Mouse (Mus musculus): ENCODE results near the gene Rpain. TPM values are rescaled to one million over a fixed set of nuclear protein-coding genes. Genes with fewer than 3 reads are reported as not detected.

Gene Rpain
- polyA plus RNA-seq (2017; shearing (Covaris generic)): 10 to 100 TPM; 60.7 to 75.8 (median 72.5) TPM

GRCm38 (mm10) chr11:70969821-70970559 is at the start of gene Rpain, which contains the start of gene Nup88:
Rpain (plus strand) TSS chr11:70970213.
Nup88 (minus strand) TSS chr11:70969973.
- ATAC-seq: peak; percentile 96

- no peak for ATAC-seq
Measured at GRCm38 (mm10) chr11:70931461-70931860, 38.6 kb upstream of the Rpain start.

DNA sequence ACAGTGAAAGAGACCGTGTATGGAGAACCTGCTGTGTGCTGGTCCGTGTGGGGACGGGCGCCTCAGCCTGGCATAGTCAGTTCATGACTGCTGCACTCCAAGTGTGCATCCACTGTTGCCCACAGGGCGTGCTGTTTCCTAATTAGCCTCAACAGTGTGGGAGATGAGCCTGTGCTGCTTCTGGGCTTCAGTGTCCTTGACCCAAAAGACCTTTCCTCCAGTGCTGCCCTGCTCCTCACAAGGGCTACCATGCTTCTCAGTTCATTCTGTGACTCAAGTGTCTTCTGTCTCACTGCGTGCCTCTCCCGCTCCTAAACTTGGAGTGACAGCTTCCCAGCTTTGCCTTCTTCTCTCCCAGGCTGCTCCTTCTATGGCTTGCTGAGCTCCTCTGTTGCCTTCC is 34.7 kb upstream of the Rpain start:
- no peak for ATAC-seq

DNA sequence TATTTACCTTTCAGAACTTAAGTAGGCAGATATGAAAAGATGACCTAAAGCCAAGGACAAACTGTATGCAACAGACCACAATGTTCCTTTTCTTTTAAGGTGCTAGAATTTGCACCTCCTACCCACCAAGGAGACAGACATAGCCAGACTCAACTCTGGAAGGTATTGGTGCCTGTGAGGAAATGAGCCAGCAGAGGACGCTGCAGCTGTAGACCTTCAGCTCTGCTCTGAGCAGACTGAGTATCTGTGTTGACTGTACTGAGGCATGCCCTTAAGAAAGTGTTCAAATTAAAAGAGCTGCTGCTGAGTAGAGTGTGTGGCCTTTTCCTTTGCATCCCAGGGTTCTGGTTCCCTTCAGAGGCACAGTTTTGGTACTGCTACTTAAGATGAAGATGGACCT is 27.4 kb upstream of the Rpain start:
- no peak for ATAC-seq

DNA sequence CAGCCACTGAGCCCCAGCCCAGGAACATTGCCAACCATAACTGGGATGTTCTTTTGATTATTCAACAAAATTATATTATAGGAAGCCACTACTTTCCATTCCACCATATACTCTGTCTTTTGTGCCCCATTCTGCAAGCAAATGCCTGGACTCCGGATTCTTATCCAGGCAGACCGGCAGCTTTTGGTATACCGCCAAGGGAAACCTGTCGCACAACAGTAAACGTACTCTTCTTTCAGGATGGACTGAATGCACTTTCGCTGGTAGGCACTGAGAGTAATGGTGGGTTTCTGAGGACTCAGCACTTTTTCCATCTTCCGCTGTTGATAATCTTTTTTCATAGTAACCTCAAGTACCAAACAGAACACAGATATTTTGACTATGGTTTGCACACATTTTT is 26.4 kb upstream of the Rpain start:
- ATAC-seq: no peak

DNA sequence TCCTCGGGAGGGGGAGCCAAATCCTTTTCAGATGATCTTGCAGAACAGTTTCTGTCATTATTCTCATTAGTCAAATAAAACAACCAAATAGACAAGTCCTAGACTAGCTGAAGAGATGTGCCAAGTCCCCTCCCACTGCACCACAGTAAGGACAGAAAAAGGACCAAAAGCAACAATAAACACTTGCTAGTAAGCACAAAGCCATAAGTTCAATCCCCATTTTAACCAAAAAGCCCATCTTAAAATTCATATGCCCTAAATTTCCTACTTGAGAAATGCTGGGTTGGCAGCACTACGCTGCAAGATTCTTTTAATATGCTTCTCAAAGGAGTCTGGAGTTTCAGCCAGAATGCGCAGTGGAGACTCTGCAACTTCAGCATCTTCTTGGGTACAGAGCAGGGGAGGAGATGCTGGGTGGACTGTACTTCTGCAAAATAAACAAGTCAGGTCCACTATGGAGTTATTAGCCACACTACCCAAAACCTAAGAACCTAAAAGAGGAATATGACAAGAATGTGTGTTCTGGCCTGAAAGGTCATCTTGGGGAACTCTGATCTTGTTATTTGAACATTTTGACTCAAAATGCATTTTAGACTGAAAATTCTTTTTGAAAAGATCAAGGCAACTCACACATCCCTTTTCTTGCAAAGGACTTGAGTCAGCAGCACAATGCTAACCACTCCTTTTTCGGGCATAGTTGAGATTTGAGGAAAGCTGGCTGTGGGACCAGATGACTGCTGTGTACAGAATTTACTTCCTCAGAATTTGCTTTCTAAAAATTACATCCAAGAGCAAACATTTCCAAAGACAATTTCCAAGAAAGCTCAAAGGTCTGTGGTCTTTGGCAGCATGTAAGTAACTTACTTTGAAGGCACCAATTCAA is 24.8 kb upstream of the Rpain start:
- ATAC-seq: no peak

DNA sequence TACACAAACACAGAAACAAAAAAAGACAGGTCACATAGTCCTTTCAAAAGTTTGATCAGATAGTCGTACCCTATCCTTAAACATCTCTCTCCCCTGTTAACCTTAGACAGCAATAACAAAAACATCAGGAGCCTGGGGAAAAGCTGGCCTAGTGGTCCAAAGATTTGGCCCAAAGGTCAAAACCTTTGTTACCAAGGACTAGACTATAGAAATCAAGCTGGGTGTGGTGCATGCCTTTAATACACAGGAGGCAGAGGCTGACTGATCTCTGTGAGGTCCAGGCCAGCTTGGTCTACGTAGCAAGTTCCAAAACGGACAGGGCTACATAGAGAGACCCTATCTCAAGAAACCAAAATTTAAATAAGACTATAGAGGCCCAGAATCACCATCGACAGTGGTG is 15.3 kb upstream of the Rpain start:
- no peak for ATAC-seq

GRCm38 (mm10) chr11:70960786-70961554 is 9.0 kb upstream of the Rpain start:
- ATAC-seq: no peak

- no peak for ATAC-seq
Measured at GRCm38 (mm10) chr11:70964222-70964907, 5.6 kb upstream of the Rpain start.

GRCm38 (mm10) chr11:70969271-70969794 is 680 bp upstream of the Rpain start:
- ATAC-seq: peak; percentile 3

- ATAC-seq: peak; percentile 17
Measured at GRCm38 (mm10) chr11:70970560-70971540, 837 bp downstream of the Rpain start.

GRCm38 (mm10) chr11:70972586-70972985 is 2.6 kb downstream of the Rpain start:
- no peak for ATAC-seq

- no peak for ATAC-seq
Measured at GRCm38 (mm10) chr11:70973947-70974346, 3.9 kb downstream of the Rpain start.

DNA sequence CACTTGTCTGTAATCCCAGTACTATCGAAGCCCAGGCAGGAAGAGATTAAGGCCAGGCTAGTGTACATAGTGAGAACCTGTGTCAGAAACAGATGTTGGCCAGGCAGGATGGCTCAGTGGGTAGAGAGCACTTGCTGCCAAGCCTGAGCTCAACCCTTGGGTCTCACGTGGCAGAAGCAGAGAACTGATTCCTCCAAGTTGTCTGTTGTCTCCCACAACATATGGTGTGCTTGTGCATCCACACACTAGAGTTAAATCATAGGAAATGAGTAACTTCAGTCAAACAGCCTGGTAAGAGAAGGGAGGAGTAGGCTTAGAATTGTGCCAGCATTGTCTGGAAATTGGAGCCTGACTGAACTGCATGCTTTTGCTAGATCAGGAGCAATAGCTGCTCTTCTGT is 5.2 kb downstream of the Rpain start:
- no peak for ATAC-seq

DNA sequence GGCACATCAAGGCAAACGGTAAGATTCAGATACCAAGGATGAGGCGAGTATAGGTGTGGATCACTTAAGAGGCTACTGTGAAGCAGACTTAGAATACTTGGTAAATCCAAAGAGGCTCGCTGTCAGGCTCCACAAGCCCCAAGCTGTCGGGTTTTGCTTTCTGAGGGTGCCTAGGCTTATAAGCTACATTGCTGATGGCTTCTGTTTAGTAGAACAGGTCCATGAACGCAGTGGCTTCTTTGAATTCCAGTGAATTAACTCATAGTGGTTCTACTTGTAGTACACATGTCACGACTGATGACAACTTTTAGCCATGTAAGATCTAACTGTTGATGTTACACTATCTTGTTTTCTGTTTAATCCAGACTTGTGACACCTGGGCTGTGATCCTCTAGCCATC is 7.3 kb downstream of the Rpain start:
- ATAC-seq: no peak

- ATAC-seq: no peak
Measured at GRCm38 (mm10) chr11:70980232-70980631, 10.2 kb downstream of the Rpain start.

DNA sequence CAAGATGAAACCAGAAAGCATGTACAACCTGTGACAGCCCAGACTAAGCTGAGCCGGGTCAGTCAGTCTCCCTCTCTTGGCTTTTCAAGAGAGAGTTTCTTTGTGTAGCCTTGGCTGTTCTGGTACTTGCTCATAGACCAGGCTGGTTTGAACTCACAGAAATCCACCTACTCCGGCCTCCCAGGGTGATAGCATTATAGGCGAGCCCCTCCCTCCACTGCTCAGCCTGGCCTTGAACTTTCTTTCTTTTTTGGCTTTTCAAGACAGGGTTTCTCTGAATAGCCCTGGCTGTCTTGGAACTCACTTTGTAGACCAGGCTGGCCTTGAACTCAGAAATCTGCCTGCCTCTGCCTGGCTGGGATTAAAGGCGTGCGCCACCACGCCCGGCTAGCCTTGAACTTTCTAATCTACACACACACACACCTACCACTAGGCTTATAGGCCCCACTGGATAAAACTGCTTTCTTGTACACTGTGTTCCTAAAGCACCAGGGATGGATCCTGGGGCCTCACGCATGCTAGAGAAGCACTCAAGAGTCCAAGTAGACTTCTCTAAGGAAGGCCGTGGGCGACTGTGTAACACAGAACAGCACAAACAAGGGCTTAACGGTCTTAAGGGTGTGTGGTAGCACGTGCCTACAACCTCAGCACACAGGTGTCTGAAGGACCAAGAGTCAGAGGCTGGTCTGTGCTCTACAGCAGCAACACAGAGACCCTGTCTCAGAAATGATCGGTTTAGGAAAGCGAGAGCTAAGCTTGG is 10.9 kb downstream of the Rpain start:
- ATAC-seq: no peak

- ATAC-seq: no peak
Measured at GRCm38 (mm10) chr11:70982030-70982429, 12.0 kb downstream of the Rpain start.

- ATAC-seq: peak; percentile 92
Measured at GRCm38 (mm10) chr11:70982557-70983228, 12.7 kb downstream of the Rpain start, which contains the start of gene C1qbp. C1qbp (minus strand) TSS chr11:70983026.

Data from inflammation-experienced regulatory T-cells, adult 6 months (primary cell).